ENCODE assay signal across 27 mouse cellular contexts in the genomic region with DNA sequence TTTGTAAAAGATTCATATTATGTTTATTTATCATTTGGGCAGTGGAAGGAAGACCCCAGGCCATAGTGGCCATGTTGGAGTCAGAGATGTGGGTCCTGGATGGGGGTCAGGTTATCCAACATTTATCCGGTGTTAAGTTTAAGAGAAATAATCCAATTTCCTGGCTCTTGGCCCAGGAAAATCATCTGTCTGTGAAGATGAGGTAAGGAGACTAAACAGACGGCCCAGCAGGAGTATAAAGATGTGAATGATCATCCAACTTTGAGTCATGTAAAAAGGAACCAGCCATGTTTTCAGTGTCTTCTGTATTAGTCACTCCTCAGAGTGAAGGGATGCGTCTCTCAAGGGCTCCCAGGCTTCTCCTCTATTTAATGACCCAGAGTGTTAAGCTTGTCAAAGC. TPM values are rescaled to one million over a fixed set of nuclear protein-coding genes. Genes with fewer than 3 reads are reported as not detected.
A peak's percentile ranks its signal among the peaks of the same experiment; 100 is the strongest.
DNase-seq lines count a peak whose midpoint lies in the region; ATAC-seq and TF ChIP-seq lines count a peak whose summit lies in the region.
"Had no signal": no experiment of that assay in that cellular context is flagged by ENCODE, and none has a peak within 500 bp of the region (broad histone marks: within the 10 kb centered on the region; RNA-seq: fewer than 3 reads in every experiment).

No protein-coding gene starts in this region.

- no peak overlapping the region for H3K4me3 ChIP-seq in hindbrain, postnatal 0 days (ENCODE audit: low read length)
- H3K4me3 ChIP-seq in hindbrain, embryonic 10.5 days = no peak overlapping the region
- H3K4me3 ChIP-seq: embryonic facial prominence, embryonic 13.5 days; embryonic facial prominence, embryonic 15.5 days; erythroblast, embryonic 14.5 days; forebrain, embryonic 10.5 days; forebrain, embryonic 12.5 days had no signal

- H3K36me3 ChIP-seq in hindbrain, postnatal 0 days (ENCODE audit: insufficient read depth, low read length) = no peaks in the 10 kb centered on the region
- no peaks in the 10 kb centered on the region for H3K36me3 ChIP-seq in hindbrain, embryonic 10.5 days
- H3K36me3 ChIP-seq: embryonic facial prominence, embryonic 13.5 days; embryonic facial prominence, embryonic 15.5 days; forebrain, embryonic 10.5 days; forebrain, embryonic 12.5 days; G1E had no signal

- DNase-seq in cerebellum, postnatal 10 days = peak; percentile 60 to 64
- DNase-seq in cerebellum, postnatal 4 days (ENCODE audit: low spot score in 2 of 2) = no peak
- peak; percentile 59 for DNase-seq in hindbrain, postnatal 0 days (ENCODE audit: low spot score)
- no peak for DNase-seq in hindbrain, embryonic 10.5 days (ENCODE audit: low spot score)
- peak; percentile 9 for DNase-seq in brain, adult 2 months (ENCODE audit: low read depth, low spot score)
- DNase-seq: adrenal gland, adult 8-10 months; adrenal gland, postnatal 14 days; adrenal gland, postnatal 36 days; B cell, adult 2 months; cerebellum, adult 11 months; cerebellum, adult 18-20 months; cerebellum, adult 8-10 months; cerebellum, adult 9-11 months; cerebellum, postnatal 25 days; embryo, embryonic 11 days had no signal

- no peak for TF ChIP-seq CTCF in hindbrain, postnatal 0 days (IDR thresholded peaks at IDR 0.05; ENCODE audit: low read depth)

- H3K4me1 ChIP-seq in hindbrain, postnatal 0 days (ENCODE audit: insufficient read depth, low read length) = no peaks in the 10 kb centered on the region
- H3K4me1 ChIP-seq in hindbrain, embryonic 10.5 days (replicated peaks) = no peaks in the 10 kb centered on the region
- H3K4me1 ChIP-seq: embryonic facial prominence, embryonic 13.5 days; embryonic facial prominence, embryonic 15.5 days had no signal

- no peak for ATAC-seq in hindbrain, postnatal 0 days
- ATAC-seq: activated CD4-positive, CD25-positive, alpha-beta regulatory T cell, adult 4 months; CD4-positive, CD25-positive, alpha-beta regulatory T cell, adult 4 months; forebrain, embryonic 14.5 days; forebrain, embryonic 16.5 days; Patski had no signal

- WGBS in hindbrain, postnatal 0 days = 63% methylated on average over 3 of the region's 3 CpGs
- WGBS in hindbrain, embryonic 10.5 days = 88% methylated on average over 3 of the region's 3 CpGs

- H3K27ac ChIP-seq in hindbrain, postnatal 0 days = no peak overlapping the region
- H3K27ac ChIP-seq in hindbrain, embryonic 10.5 days = no peak overlapping the region
- H3K27ac ChIP-seq: embryonic facial prominence, embryonic 13.5 days; embryonic facial prominence, embryonic 15.5 days; forebrain, embryonic 10.5 days; forebrain, embryonic 12.5 days had no signal

- H3K4me2 ChIP-seq in hindbrain, postnatal 0 days (ENCODE audit: low read depth, low read length) = no peak overlapping the region
- H3K4me2 ChIP-seq: embryonic facial prominence, embryonic 13.5 days; embryonic facial prominence, embryonic 15.5 days; forebrain, embryonic 12.5 days had no signal

- H3K27me3 ChIP-seq in hindbrain, postnatal 0 days (ENCODE audit: insufficient read depth, low read length) = no peaks in the 10 kb centered on the region
- H3K27me3 ChIP-seq in hindbrain, embryonic 10.5 days (ENCODE audit: insufficient read depth, poor library complexity, severe bottlenecking) = no peaks in the 10 kb centered on the region
- H3K27me3 ChIP-seq: CH12.LX; embryonic facial prominence, embryonic 13.5 days; embryonic facial prominence, embryonic 15.5 days; forebrain, embryonic 12.5 days; Patski had no signal

- no peak overlapping the region for H3K9ac ChIP-seq in hindbrain, postnatal 0 days (replicated peaks; ENCODE audit: low read length)
- H3K9ac ChIP-seq: embryonic facial prominence, embryonic 13.5 days; embryonic facial prominence, embryonic 15.5 days; forebrain, embryonic 12.5 days had no signal

- no peaks in the 10 kb centered on the region for H3K9me3 ChIP-seq in hindbrain, postnatal 0 days (ENCODE audit: low read length)
- H3K9me3 ChIP-seq in hindbrain, embryonic 10.5 days = 0 out of 2 replicates have a peak, but pooled peaks cover 3% of the 10 kb centered on the region
- H3K9me3 ChIP-seq: embryonic facial prominence, embryonic 13.5 days; embryonic facial prominence, embryonic 15.5 days had no signal

RNA-seq across cellular contexts. Expression of a gene that starts 35.4 kb away (rescaled TPM):
- 34.8 and 39.9 TPM in 2 replicates for total RNA-seq in hindbrain, postnatal 0 days (2014; rRNA removed)
- 31.1 and 32.0 TPM in 2 replicates for polyA plus RNA-seq in hindbrain, postnatal 0 days (2015; fragmentation: Nextera tagmentation; extraction: Ambion mirVana)
- polyA plus RNA-seq in hindbrain, embryonic 10.5 days (2016; fragmentation: Nextera tagmentation; extraction: Ambion mirVana) = 9.2 TPM in 2 replicates
- polyA plus RNA-seq: G1E had no signal

Comparison
In these comparisons a context has a peak if more than half of its experiments do, and no peak if none do; other contexts are left out.
1. DNase-seq: peak in cerebellum, postnatal 10 days (2 of 2), hindbrain, postnatal 0 days (single experiment) and brain, adult 2 months (single experiment); none in cerebellum, postnatal 4 days (0 of 2) and hindbrain, embryonic 10.5 days (single experiment).